Mouse (Mus musculus) erythroid progenitor cell, adult 5-6 weeks (primary cell): ENCODE measurements around the gene Cit. TPM values are rescaled to one million over a fixed set of nuclear protein-coding genes. Genes with fewer than 3 reads are reported as not detected.

ENCODE experiments used
- ATAC-seq: replicated peaks from 2 replicates; pipeline ENCODE4 v1.8.0; 2016; ENCODE audit warnings: moderate number of reproducible peaks, mild to moderate bottlenecking, moderate TSS enrichment, inconsistent platforms; ENCODE audit not compliant: poor library complexity, low FRiP score, severe bottlenecking
- total RNA-seq, 2 experiments: library from RNA; stranded (forward) in 1 of 2; stranded (reverse) in 1 of 2; fragments of 150-400 nt in 1 of 2; fragments of 186-747, 209-891 nt in 1 of 2; gene quantifications; 2 replicates each; pipeline versions ENCODE4 v1.2.3 to v1.2.4; 2015 to 2017; ENCODE audit warnings: low replicate concordance in 2 of 2

Cit gene
- total RNA-seq, 2 experiments from 2014 or later: 133 to 411 TPM

- no peak for ATAC-seq
These were observed 109.5 kb downstream of the Cit start for GRCm38 (mm10) chr5:115954549-115954948.

- ATAC-seq: no peak
These were observed 110.1 kb downstream of the Cit start for GRCm38 (mm10) chr5:115955131-115955530.

GRCm38 (mm10) chr5:115956048-115956447, 111.0 kb downstream of the Cit start:
- no peak for ATAC-seq

- no peak for ATAC-seq
These were observed 112.1 kb downstream of the Cit start for GRCm38 (mm10) chr5:115957177-115957576.

GRCm38 (mm10) chr5:115958344-115958743, 113.3 kb downstream of the Cit start:
- peak; percentile 92 for ATAC-seq

- peak; percentile 79 for ATAC-seq
These were observed 113.7 kb downstream of the Cit start for GRCm38 (mm10) chr5:115958814-115959213.

- no peak for ATAC-seq
These were observed 116.7 kb downstream of the Cit start for GRCm38 (mm10) chr5:115961809-115962208.

GRCm38 (mm10) chr5:115971236-115971635, 126.2 kb downstream of the Cit start:
- ATAC-seq: no peak

GRCm38 (mm10) chr5:115975672-115976071, 130.6 kb downstream of the Cit start:
- no peak for ATAC-seq

- ATAC-seq: no peak
These were observed 131.4 kb downstream of the Cit start for GRCm38 (mm10) chr5:115976446-115976845.

GRCm38 (mm10) chr5:115977266-115977665, 132.2 kb downstream of the Cit start:
- ATAC-seq: no peak

- no peak for ATAC-seq
These were observed 132.7 kb downstream of the Cit start for GRCm38 (mm10) chr5:115977757-115978156.

- no peak for ATAC-seq
These were observed 133.2 kb downstream of the Cit start for GRCm38 (mm10) chr5:115978255-115978654.

- ATAC-seq: 0 out of 2 replicates have a peak, but pooled peaks have one; percentile 18
These were observed 134.1 kb downstream of the Cit start for GRCm38 (mm10) chr5:115979134-115979696.

- no peak for ATAC-seq
These were observed 135.5 kb downstream of the Cit start for GRCm38 (mm10) chr5:115980537-115980936.

- ATAC-seq: no peak
These were observed 137.7 kb downstream of the Cit start for GRCm38 (mm10) chr5:115982671-115983373.

GRCm38 (mm10) chr5:115984392-115984791, 139.3 kb downstream of the Cit start:
- ATAC-seq: no peak

GRCm38 (mm10) chr5:115985101-115985500, 140.0 kb downstream of the Cit start:
- ATAC-seq: no peak

GRCm38 (mm10) chr5:115987284-115987683, 142.2 kb downstream of the Cit start:
- ATAC-seq: no peak

- no peak for ATAC-seq
These were observed 146.6 kb downstream of the Cit start for GRCm38 (mm10) chr5:115991717-115992116.

GRCm38 (mm10) chr5:115994101-115994500, 149.0 kb downstream of the Cit start:
- no peak for ATAC-seq

- ATAC-seq: no peak
These were observed 152.3 kb downstream of the Cit start for GRCm38 (mm10) chr5:115997376-115997775.
